ENCODE assay signal across 9 mouse cellular contexts in the genomic region with DNA sequence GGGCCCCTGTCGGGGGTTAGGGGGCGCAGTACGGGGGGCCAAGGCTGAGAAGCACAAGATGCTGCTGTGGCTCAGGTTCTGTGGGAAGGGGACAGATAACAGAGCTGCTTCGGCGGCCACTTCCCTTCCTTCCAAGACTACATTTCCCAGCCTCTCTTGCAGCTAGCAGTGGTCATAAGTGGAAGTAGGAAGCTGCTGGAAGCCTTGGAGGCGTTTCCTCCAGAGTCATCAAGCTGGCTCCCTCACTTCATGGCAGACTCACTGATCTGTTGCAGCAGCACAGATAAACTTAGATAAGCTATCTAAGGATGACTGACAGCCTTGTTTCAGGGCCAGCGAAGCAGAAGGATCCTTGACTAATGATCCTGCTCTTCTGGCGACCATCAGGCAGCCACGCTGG.
DNase-seq lines count a peak whose midpoint lies in the region; ATAC-seq and TF ChIP-seq lines count a peak whose summit lies in the region.
"Had no signal": no experiment of that assay in that cellular context is flagged by ENCODE, and none has a peak within 500 bp of the region (broad histone marks: within the 10 kb centered on the region; RNA-seq: fewer than 3 reads in every experiment).

No protein-coding gene starts in this region.

- no peak for ATAC-seq in kidney, embryonic 14.5 days (ENCODE audit: low FRiP score, low TSS enrichment)
- no peak for ATAC-seq in liver, postnatal 0 days

- H3K36me3 ChIP-seq in kidney, embryonic 14.5 days (ENCODE audit: control insufficient read depth, insufficient read depth, low read length): no peaks in the 10 kb centered on the region
- no peaks in the 10 kb centered on the region; the same call in 1 of the 2 replicates for H3K36me3 ChIP-seq in liver, postnatal 0 days (replicated peaks; ENCODE audit: insufficient read depth, low read length)

- TF ChIP-seq EP300 in liver, postnatal 0 days (IDR thresholded peaks at IDR 0.05; ENCODE audit: low read depth): no peak

- no peaks in the 10 kb centered on the region for H3K27me3 ChIP-seq in kidney, embryonic 14.5 days (ENCODE audit: control insufficient read depth, insufficient read depth, low read length)
- H3K27me3 ChIP-seq in liver, postnatal 0 days (ENCODE audit: insufficient read depth, low read length): no peaks in the 10 kb centered on the region

- no peak overlapping the region for H3K27ac ChIP-seq in kidney, embryonic 14.5 days (ENCODE audit: low read depth, low read length)
- H3K27ac ChIP-seq in liver, postnatal 0 days (ENCODE audit: low read depth): no peak overlapping the region

- H3K4me2 ChIP-seq in kidney, embryonic 14.5 days (replicated peaks; ENCODE audit: low read depth, low read length): no peak overlapping the region
- no peak overlapping the region for H3K4me2 ChIP-seq in liver, postnatal 0 days (ENCODE audit: low read depth, low read length)

- WGBS in kidney, embryonic 14.5 days: 72% methylated on average over 9 of the region's 9 CpGs
- 52% methylated on average over 9 of the region's 9 CpGs for WGBS in liver, postnatal 0 days (ENCODE audit: insufficient replicate concordance)

- peaks cover 11% of the 10 kb centered on the region; the same call in 1 of the 2 replicates for H3K4me1 ChIP-seq in kidney, embryonic 14.5 days (ENCODE audit: control insufficient read depth, insufficient read depth, low read length)
- H3K4me1 ChIP-seq in liver, postnatal 0 days (ENCODE audit: insufficient read depth): no peaks in the 10 kb centered on the region

- peak; percentile 71 for DNase-seq in adrenal gland, adult 2 months
- no peak for DNase-seq in adrenal gland, adult 18-20 months (ENCODE audit: low spot score in 2 of 2)
- DNase-seq in kidney, postnatal 14 days: peak; percentile 55
- DNase-seq in lung, adult 18-20 months: peak; percentile 45 to 60
- DNase-seq in retina, postnatal 7 days (ENCODE audit: low read depth, low spot score): peak; percentile 53
- DNase-seq in liver, postnatal 0 days: no peak
- no peak for DNase-seq in right cerebral cortex, adult 18-20 months
- DNase-seq: thymus, postnatal 36 days had no signal

- H3K4me3 ChIP-seq in kidney, embryonic 14.5 days (ENCODE audit: low read length): no peak overlapping the region
- no peak overlapping the region for H3K4me3 ChIP-seq in liver, postnatal 0 days (ENCODE audit: low read depth, low read length)

- no peak for TF ChIP-seq CTCF in liver, postnatal 0 days (IDR thresholded peaks at IDR 0.05; ENCODE audit: low read depth)

- H3K9me3 ChIP-seq in kidney, embryonic 14.5 days (ENCODE audit: control insufficient read depth, low read length): no peaks in the 10 kb centered on the region; the same call in 1 of the 2 replicates
- H3K9me3 ChIP-seq in liver, postnatal 0 days (ENCODE audit: low read length): no peaks in the 10 kb centered on the region

- no peak overlapping the region for H3K9ac ChIP-seq in kidney, embryonic 14.5 days (ENCODE audit: low read depth, low read length)
- no peak overlapping the region for H3K9ac ChIP-seq in liver, postnatal 0 days (replicated peaks)

Comparison
In these comparisons a context has a peak if more than half of its experiments do, and no peak if none do; other contexts are left out.
1. DNase-seq: peak in adrenal gland, adult 2 months (single experiment), kidney, postnatal 14 days (single experiment), lung, adult 18-20 months (2 of 2) and retina, postnatal 7 days (single experiment); none in adrenal gland, adult 18-20 months (0 of 2), liver, postnatal 0 days (single experiment) and right cerebral cortex, adult 18-20 months (single experiment).